Mouse (Mus musculus): ENCODE data around the gene Foxo4. TPM values are rescaled to one million over a fixed set of nuclear protein-coding genes. Genes with fewer than 3 reads are reported as not detected.

Gene Foxo4
- polyA plus RNA-seq, 1 experiment from 2014 or later = 0.99 TPM

DNA sequence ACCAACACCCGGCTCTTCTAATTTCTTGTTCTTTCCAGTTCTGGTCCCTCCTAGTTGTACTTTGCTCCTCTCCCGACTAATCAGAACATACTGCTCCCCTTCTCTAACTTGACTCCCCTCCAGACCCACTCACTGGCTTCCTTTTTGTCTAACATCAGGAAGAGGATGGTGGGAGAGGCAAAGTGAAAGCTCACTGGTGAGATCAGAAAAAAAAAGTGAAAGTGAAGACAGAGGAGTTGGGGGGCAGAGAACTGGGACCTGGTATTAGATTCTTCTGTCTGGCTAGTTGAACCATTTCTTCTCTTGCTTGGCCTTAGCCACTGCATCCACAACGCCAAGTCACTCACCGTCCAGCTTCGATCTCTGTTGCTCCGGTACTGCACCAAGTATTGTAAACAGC is 12.3 kb downstream of the Foxo4 start:
- 90% methylated on average over 6 of the region's 6 CpGs for WGBS
- no peaks in the 10 kb centered on the region for H3K27me3 ChIP-seq (ENCODE audit: control insufficient read depth, insufficient read depth, low read length)
- H3K9ac ChIP-seq = no peak overlapping the region
- no peaks in the 10 kb centered on the region for H3K4me1 ChIP-seq (replicated peaks; ENCODE audit: control insufficient read depth, insufficient read depth, low read length)
- no peak for ATAC-seq (ENCODE audit: low FRiP score)
- H3K36me3 ChIP-seq (replicated peaks; ENCODE audit: control insufficient read depth, insufficient read depth) = no peaks in the 10 kb centered on the region
- H3K9me3 ChIP-seq (ENCODE audit: control insufficient read depth, low read length) = no peaks in the 10 kb centered on the region
- H3K4me2 ChIP-seq (replicated peaks) = no peak overlapping the region
- H3K27ac ChIP-seq = no peak overlapping the region
- DNase-seq (ENCODE audit: low spot score) = no peak
- no peak overlapping the region for H3K4me3 ChIP-seq (replicated peaks; ENCODE audit: low read length)

DNA sequence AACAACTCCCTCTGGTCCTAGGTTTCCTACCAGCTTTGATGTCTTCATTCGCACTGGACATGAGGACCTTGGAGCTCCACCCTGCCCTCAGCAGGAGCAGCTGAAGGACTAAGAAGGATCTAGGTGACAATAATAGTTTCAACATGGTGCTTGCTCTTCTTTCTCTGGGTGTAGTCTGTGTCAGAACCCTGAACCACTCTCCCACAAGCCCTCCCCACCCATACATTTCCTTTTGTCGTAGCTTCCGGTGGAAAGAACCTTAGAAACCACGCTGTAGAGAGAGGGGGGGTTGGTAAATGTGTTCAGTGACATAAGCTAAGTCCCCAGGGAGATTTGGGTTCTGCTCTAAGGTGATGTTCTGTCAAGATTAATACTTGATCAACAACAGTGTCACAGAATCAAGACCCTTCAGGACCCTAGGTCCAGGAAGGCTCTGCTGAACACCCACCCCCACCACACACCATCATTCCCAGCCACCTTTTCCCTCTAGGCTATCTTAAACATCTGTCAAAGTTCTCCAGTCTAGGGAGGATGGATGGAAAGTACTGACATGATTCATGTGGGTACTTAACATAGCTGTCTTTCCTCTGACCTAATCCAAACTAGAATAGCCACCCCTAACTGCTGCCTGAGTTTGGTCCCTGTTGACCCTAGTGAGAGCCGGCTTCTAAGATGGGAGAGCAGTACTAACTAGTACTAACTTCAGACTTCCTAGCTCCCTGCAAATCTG is 13.9 kb downstream of the Foxo4 start, which contains the start of gene Il2rg:
Gene Il2rg, minus strand, starts transcription at position 231 of the 730 bp plus-strand sequence.
- H3K27me3 ChIP-seq (ENCODE audit: control insufficient read depth, insufficient read depth, low read length) = no peaks in the 10 kb centered on the region
- no peak within 1 kb of the TSS for H3K9ac ChIP-seq
- no peak within 1 kb of the TSS for H3K27ac ChIP-seq
- no peaks in the 10 kb centered on the region for H3K9me3 ChIP-seq (ENCODE audit: control insufficient read depth, low read length)
- WGBS = 76% methylated on average over 5 of the region's 5 CpGs
- H3K4me1 ChIP-seq (replicated peaks; ENCODE audit: control insufficient read depth, insufficient read depth, low read length) = no peaks in the 10 kb centered on the region
- no peak within 1 kb of the TSS for H3K4me2 ChIP-seq (replicated peaks)
- H3K36me3 ChIP-seq (replicated peaks; ENCODE audit: control insufficient read depth, insufficient read depth) = no peaks in the 10 kb centered on the region
- no peak for ATAC-seq (ENCODE audit: low FRiP score)
- DNase-seq (ENCODE audit: low spot score) = no peak
- H3K4me3 ChIP-seq (replicated peaks; ENCODE audit: low read length) = no peak within 1 kb of the TSS

DNA sequence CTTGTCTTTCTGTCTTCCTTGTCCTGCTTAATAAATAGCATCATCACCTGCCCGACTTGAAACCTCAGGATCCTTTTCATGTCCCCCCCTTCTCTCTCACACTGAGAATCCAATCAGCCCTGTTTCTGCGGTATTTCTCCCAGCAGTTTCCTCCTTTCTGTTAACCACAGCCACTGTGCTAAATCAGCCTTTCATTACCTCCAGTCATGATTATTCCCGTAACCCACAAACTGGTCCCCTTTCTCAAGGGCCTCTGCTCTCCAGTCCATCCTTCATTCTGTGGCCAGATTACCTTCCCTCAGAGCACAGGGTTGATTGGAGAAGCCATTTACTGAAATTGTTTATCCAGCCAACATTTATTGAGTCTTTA is 14.4 kb downstream of the Foxo4 start, which contains the start of gene Gm20489:
Gene Gm20489, minus strand, starts transcription at position 269 of the 370 bp plus-strand sequence.
- H3K27ac ChIP-seq = no peak within 1 kb of the TSS
- H3K9me3 ChIP-seq (ENCODE audit: control insufficient read depth, low read length) = no peaks in the 10 kb centered on the region
- 65% methylated on average over 3 of the region's 3 CpGs for WGBS
- no peaks in the 10 kb centered on the region for H3K27me3 ChIP-seq (ENCODE audit: control insufficient read depth, insufficient read depth, low read length)
- ATAC-seq (ENCODE audit: low FRiP score) (no peak), DNase-seq (ENCODE audit: low spot score) (no peak)
- H3K4me3 ChIP-seq (replicated peaks; ENCODE audit: low read length) = no peak within 1 kb of the TSS
- no peaks in the 10 kb centered on the region for H3K36me3 ChIP-seq (replicated peaks; ENCODE audit: control insufficient read depth, insufficient read depth)
- H3K4me2 ChIP-seq (replicated peaks) = no peak within 1 kb of the TSS
- H3K9ac ChIP-seq = no peak within 1 kb of the TSS
- H3K4me1 ChIP-seq (replicated peaks; ENCODE audit: control insufficient read depth, insufficient read depth, low read length) = no peaks in the 10 kb centered on the region

DNA sequence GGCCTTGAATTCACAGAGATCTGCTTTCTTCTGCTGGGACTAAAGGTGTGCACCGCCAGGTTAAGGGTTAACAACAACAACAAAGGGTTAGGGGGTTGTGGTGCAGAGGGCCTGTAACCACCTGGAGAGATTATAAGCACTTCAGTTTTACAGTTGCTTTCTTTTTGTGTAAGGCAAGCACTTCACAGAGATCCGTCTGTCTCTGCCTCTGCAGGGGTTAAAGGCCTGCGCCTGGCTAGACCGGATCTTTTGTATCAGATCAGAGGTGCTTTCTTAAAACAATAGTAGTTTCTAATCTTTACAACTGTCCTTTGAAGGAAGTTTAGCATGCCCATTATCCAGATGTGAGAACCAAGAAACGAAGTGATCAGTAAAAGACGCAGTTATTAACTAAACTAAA is 19.1 kb downstream of the Foxo4 start:
- WGBS = 21% methylated on average over 6 of the region's 6 CpGs
- Histone ChIP-seq H3K27ac (0 out of 2 replicates have a peak overlapping the region, but pooled peaks have one; percentile 79), H3K9ac (peak overlapping the region; percentile 71), H3K9me3 (ENCODE audit: control insufficient read depth, low read length) (no peaks in the 10 kb centered on the region), H3K4me3 (replicated peaks; ENCODE audit: low read length) (peak overlapping the region; percentile 54), H3K4me1 (replicated peaks; ENCODE audit: control insufficient read depth, insufficient read depth, low read length) (no peaks in the 10 kb centered on the region), H3K36me3 (replicated peaks; ENCODE audit: control insufficient read depth, insufficient read depth) (peaks cover 19% of the 10 kb centered on the region; the same call in 1 of the 2 replicates), H3K27me3 (ENCODE audit: control insufficient read depth, insufficient read depth, low read length) (no peaks in the 10 kb centered on the region), H3K4me2 (replicated peaks) (peak overlapping the region; percentile 55)
- ATAC-seq (ENCODE audit: low FRiP score) = no peak
- DNase-seq (ENCODE audit: low spot score) = no peak

DNA sequence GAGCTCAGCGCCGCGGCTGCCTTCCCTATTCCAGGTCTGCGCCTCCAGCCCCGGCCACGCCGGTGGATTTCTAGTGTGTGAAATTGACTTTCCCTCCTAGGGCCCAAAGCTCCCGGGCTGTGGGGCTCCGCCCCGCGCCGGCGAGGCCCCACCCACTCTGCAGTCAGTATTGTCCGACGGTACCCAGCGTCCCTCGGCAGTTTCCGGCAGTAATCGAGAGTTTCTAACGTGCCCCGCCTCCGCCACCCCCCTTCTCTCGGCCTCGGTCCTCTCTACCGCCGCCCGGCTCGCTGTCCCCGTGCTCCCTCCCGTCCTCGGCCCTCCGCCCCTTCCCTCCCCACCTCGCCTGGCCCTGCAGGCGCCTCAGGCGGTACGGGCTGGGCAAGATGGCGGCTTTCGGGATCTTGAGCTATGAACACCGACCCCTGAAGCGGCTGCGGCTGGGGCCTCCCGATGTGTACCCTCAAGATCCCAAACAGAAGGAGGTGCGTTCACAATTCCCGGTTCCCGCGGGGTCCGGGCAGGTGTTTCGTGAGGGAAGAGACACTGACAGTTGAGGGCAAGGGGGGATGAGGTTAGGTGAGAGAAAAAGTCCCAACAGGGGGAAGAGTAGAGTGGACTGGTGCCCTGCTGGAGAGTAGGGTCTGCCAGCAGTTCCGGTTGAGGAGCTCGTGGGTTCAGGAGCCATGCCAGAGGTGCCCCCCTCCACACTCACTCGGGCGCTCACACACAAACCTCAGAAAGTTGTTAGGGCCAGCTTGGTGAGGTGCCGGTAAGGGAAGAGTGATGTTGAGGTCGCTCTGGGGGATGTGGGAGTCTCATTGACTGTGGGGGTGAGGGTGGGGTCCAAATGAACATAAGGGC is 19.8 kb downstream of the Foxo4 start, which contains the start of gene Med12:
Gene Med12, plus strand, starts transcription at position 156 of the 864 bp plus-strand sequence.
- no peaks in the 10 kb centered on the region for H3K9me3 ChIP-seq (ENCODE audit: control insufficient read depth, low read length)
- 24% methylated on average over 51 of the region's 54 CpGs for WGBS
- peak; percentile 78 for DNase-seq (ENCODE audit: low spot score)
- no peaks in the 10 kb centered on the region for H3K4me1 ChIP-seq (replicated peaks; ENCODE audit: control insufficient read depth, insufficient read depth, low read length)
- H3K4me3 ChIP-seq (replicated peaks; ENCODE audit: low read length) = peak within 1 kb of the TSS; percentile 54
- ATAC-seq (ENCODE audit: low FRiP score) = peak; percentile 97
- H3K27ac ChIP-seq = peak within 1 kb of the TSS; percentile 79
- H3K27me3 ChIP-seq (ENCODE audit: control insufficient read depth, insufficient read depth, low read length) = no peaks in the 10 kb centered on the region
- peaks cover 26% of the 10 kb centered on the region for H3K36me3 ChIP-seq (replicated peaks; ENCODE audit: control insufficient read depth, insufficient read depth)
- peak within 1 kb of the TSS; percentile 55 for H3K4me2 ChIP-seq (replicated peaks)
- H3K9ac ChIP-seq = peak within 1 kb of the TSS; percentile 71

DNA sequence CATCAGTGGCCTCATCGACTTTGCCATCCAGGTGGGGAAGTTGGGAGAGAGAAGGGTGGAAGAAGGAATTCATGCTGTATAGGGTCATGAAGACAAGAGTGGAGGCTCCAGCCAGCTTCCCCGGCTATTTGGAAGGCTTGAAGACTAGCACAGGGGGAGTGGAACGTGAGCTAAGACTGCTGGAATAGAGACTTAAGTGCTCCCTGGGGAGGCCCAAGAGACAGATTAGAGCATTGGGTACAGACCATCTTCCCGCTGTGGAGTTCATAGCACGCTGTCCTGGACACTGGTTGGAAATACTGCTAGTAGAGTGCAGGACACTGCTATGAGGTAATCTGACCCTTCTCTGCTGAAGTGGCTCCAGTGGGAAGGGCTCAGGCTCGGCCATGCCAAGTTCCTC is 28.5 kb downstream of the Foxo4 start:
- Histone ChIP-seq H3K9ac (no peak overlapping the region), H3K4me3 (replicated peaks; ENCODE audit: low read length) (no peak overlapping the region), H3K36me3 (replicated peaks; ENCODE audit: control insufficient read depth, insufficient read depth) (peaks cover 80% of the 10 kb centered on the region), H3K9me3 (ENCODE audit: control insufficient read depth, low read length) (no peaks in the 10 kb centered on the region), H3K4me1 (replicated peaks; ENCODE audit: control insufficient read depth, insufficient read depth, low read length) (no peaks in the 10 kb centered on the region), H3K4me2 (replicated peaks) (no peak overlapping the region), H3K27ac (no peak overlapping the region), H3K27me3 (ENCODE audit: control insufficient read depth, insufficient read depth, low read length) (no peaks in the 10 kb centered on the region)
- ATAC-seq (ENCODE audit: low FRiP score) (no peak), DNase-seq (ENCODE audit: low spot score) (no peak)
- 90% methylated on average over 6 of the region's 6 CpGs for WGBS

DNA sequence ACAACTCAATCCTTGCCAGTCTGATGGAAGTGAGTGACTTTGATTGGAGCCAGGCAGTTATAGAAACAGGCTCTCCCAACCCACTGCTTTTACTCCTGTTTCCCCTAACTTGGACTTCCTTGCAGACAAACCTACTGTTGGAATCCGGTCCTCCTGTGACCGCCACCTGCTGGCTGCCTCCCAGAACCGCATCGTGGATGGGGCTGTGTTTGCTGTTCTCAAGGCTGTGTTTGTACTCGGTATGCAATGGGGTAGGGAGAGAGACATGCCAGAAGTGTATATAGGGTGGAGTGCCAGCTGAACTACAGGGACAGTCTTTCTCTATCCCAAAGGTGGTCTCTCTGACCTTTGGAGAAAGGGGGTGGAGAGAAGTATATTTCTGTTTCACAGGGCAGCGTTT is 31.2 kb downstream of the Foxo4 start:
- H3K4me2 ChIP-seq (replicated peaks) = no peak overlapping the region
- H3K36me3 ChIP-seq (replicated peaks; ENCODE audit: control insufficient read depth, insufficient read depth) = peaks cover 82% of the 10 kb centered on the region
- no peak overlapping the region for H3K27ac ChIP-seq
- DNase-seq (ENCODE audit: low spot score) (peak; percentile 67), ATAC-seq (ENCODE audit: low FRiP score) (no peak)
- H3K4me3 ChIP-seq (replicated peaks; ENCODE audit: low read length) = no peak overlapping the region
- 31% methylated on average over 6 of the region's 6 CpGs for WGBS
- H3K9ac ChIP-seq = no peak overlapping the region
- H3K27me3 ChIP-seq (ENCODE audit: control insufficient read depth, insufficient read depth, low read length) = no peaks in the 10 kb centered on the region
- H3K4me1 ChIP-seq (replicated peaks; ENCODE audit: control insufficient read depth, insufficient read depth, low read length) = no peaks in the 10 kb centered on the region
- no peaks in the 10 kb centered on the region for H3K9me3 ChIP-seq (ENCODE audit: control insufficient read depth, low read length)

DNA sequence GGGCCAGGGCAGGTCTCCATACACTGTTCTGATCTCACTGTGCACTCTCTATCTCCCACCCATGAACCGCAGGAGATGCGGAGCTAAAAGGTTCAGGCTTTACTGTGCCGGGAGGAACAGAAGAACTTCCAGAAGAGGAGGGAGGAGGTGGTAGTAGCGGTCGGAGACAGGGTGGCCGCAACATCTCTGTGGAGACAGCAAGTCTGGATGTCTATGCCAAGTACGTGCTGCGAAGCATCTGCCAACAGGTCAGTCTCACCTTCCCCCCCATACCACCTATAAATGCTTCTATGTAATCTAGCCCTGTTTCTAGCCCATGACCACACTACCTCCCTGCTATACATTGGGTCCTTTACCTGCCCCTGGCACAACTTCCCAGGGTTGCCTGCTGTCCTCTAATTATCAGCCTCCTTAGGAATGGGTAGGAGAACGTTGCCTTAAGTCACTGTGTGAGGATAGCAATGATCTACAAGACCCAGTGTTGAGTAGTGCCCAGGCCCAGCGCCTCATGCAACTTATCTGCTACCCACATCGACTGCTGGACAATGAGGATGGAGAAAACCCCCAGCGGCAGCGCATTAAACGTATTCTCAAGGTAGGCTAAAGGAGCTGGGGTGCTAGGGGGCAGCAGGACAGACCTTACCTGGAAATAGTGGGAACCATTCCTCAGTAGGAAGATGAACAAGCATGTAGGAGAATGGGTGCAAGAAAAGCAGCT is 31.8 kb downstream of the Foxo4 start:
- H3K27ac ChIP-seq = no peak overlapping the region
- H3K4me3 ChIP-seq (replicated peaks; ENCODE audit: low read length) = no peak overlapping the region
- peaks cover 77% of the 10 kb centered on the region for H3K36me3 ChIP-seq (replicated peaks; ENCODE audit: control insufficient read depth, insufficient read depth)
- ATAC-seq (ENCODE audit: low FRiP score) = no peak
- no peaks in the 10 kb centered on the region for H3K4me1 ChIP-seq (replicated peaks; ENCODE audit: control insufficient read depth, insufficient read depth, low read length)
- no peaks in the 10 kb centered on the region for H3K9me3 ChIP-seq (ENCODE audit: control insufficient read depth, low read length)
- DNase-seq (ENCODE audit: low spot score) = no peak
- no peaks in the 10 kb centered on the region for H3K27me3 ChIP-seq (ENCODE audit: control insufficient read depth, insufficient read depth, low read length)
- no peak overlapping the region for H3K4me2 ChIP-seq (replicated peaks)
- H3K9ac ChIP-seq = no peak overlapping the region
- 88% methylated on average over 14 of the region's 14 CpGs for WGBS

DNA sequence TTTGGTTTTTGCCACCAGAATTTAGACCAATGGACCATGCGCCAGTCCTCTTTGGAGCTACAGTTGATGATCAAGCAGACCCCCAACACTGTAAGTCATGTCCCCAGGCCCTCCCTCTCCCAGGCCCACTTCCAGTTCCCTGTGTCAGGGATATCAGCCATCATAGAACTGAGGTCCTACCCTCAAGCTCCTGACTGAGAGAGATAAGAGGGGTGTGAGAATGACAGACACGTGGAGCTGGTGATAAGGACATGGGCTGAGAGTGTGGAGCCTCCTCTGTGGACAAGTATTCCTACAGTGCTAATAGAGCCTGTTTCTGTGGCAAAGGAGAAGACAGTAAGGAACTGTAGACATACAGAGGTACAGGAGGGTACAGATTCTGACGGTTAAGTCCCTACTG is 33.2 kb downstream of the Foxo4 start:
- Histone ChIP-seq H3K4me1 (replicated peaks; ENCODE audit: control insufficient read depth, insufficient read depth, low read length) (no peaks in the 10 kb centered on the region), H3K9ac (no peak overlapping the region), H3K4me3 (replicated peaks; ENCODE audit: low read length) (no peak overlapping the region), H3K9me3 (ENCODE audit: control insufficient read depth, low read length) (no peaks in the 10 kb centered on the region), H3K4me2 (replicated peaks) (no peak overlapping the region), H3K36me3 (replicated peaks; ENCODE audit: control insufficient read depth, insufficient read depth) (peaks cover 71% of the 10 kb centered on the region), H3K27ac (no peak overlapping the region), H3K27me3 (ENCODE audit: control insufficient read depth, insufficient read depth, low read length) (no peaks in the 10 kb centered on the region)
- WGBS = 89% methylated on average over 3 of the region's 3 CpGs
- DNase-seq (ENCODE audit: low spot score) (no peak), ATAC-seq (ENCODE audit: low FRiP score) (no peak)
